In the genomic region with DNA sequence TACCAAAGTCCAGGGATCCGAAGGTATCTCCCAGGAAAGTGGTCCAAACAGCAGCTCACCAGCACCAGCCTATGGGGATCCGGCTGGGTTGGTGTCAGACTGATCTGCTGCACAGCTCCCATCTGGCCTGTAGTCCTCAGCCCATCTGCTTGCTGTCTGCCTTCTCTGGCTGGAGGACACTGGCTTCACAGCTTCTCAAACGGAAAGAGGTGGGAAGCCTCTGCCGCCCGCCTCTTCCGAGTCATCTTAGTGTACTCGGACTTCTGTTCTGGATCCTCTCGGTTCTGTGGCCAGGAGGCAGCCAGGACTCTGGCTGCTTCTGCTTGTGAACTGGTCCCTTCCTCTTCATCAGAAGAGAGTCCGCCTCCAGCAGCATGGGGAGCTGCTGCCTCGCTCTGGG, we compare ENCODE assay signal across 12 mouse cellular contexts. TPM values are rescaled to one million over a fixed set of nuclear protein-coding genes. Genes with fewer than 3 reads are reported as not detected.
DNase-seq lines count a peak whose midpoint lies in the region; ATAC-seq and TF ChIP-seq lines count a peak whose summit lies in the region.
"Had no signal": no experiment of that assay in that cellular context is flagged by ENCODE, and none has a peak within 500 bp of the region (broad histone marks: within the 10 kb centered on the region; RNA-seq: fewer than 3 reads in every experiment).

No protein-coding gene starts in this region.

- no peak for TF ChIP-seq CTCF in forebrain, postnatal 0 days (IDR thresholded peaks at IDR 0.05; ENCODE audit: low read depth)
- no peak for TF ChIP-seq CTCF in lung, adult 2 months (IDR thresholded peaks at IDR 0.05; ENCODE audit: insufficient read depth, low read length)

- 79% methylated on average over 10 of the region's 10 CpGs for WGBS in forebrain, postnatal 0 days
- 83% methylated on average over 10 of the region's 10 CpGs for WGBS in forebrain, embryonic 14.5 days
- 69% methylated on average over 10 of the region's 10 CpGs for WGBS in lung, adult 2 months
- 90% methylated on average over 10 of the region's 10 CpGs for WGBS in midbrain, embryonic 10.5 days

- 0 out of 2 replicates have a peak, but pooled peaks have one; percentile 25 for ATAC-seq in forebrain, postnatal 0 days
- ATAC-seq in forebrain, embryonic 14.5 days: no peak

- H3K4me2 ChIP-seq in forebrain, postnatal 0 days (ENCODE audit: low read depth): no peak overlapping the region
- H3K4me2 ChIP-seq in forebrain, embryonic 14.5 days (ENCODE audit: low read length): no peak overlapping the region
- H3K4me2 ChIP-seq: limb, embryonic 15.5 days; neural tube, embryonic 13.5 days had no signal

- peak; percentile 12; the same call in 1 of the 2 replicates for TF ChIP-seq POLR2A in lung, adult 2 months (IDR thresholded peaks at IDR 0.05; ENCODE audit: borderline replicate concordance, extremely low read depth, low read depth, low read length)

- no peaks in the 10 kb centered on the region for H3K4me1 ChIP-seq in forebrain, postnatal 0 days (ENCODE audit: insufficient read depth)
- no peaks in the 10 kb centered on the region for H3K4me1 ChIP-seq in forebrain, embryonic 14.5 days (ENCODE audit: control insufficient read depth, insufficient read depth, low read length)
- H3K4me1 ChIP-seq in lung, adult 2 months (ENCODE audit: control insufficient read depth, insufficient read depth, low read length): peaks cover 8% of the 10 kb centered on the region
- H3K4me1 ChIP-seq in midbrain, embryonic 10.5 days: peaks cover 5% of the 10 kb centered on the region; the same call in 1 of the 2 replicates
- H3K4me1 ChIP-seq: limb, embryonic 15.5 days; neural tube, embryonic 13.5 days had no signal

- no peaks in the 10 kb centered on the region for H3K9me3 ChIP-seq in forebrain, postnatal 0 days (ENCODE audit: low read length)
- no peaks in the 10 kb centered on the region for H3K9me3 ChIP-seq in forebrain, embryonic 14.5 days (replicated peaks; ENCODE audit: control insufficient read depth, low read length)
- H3K9me3 ChIP-seq in midbrain, embryonic 10.5 days (replicated peaks): no peaks in the 10 kb centered on the region
- H3K9me3 ChIP-seq: embryonic facial prominence, embryonic 10.5 days; limb, embryonic 15.5 days; neural tube, embryonic 13.5 days had no signal

- no peak overlapping the region for H3K27ac ChIP-seq in forebrain, postnatal 0 days (ENCODE audit: low read depth, low read length)
- H3K27ac ChIP-seq in forebrain, embryonic 14.5 days (ENCODE audit: low read depth, low read length): no peak overlapping the region
- H3K27ac ChIP-seq in midbrain, embryonic 10.5 days (replicated peaks): no peak overlapping the region
- H3K27ac ChIP-seq: embryonic facial prominence, embryonic 10.5 days; neural tube, embryonic 13.5 days had no signal

- H3K4me3 ChIP-seq in forebrain, postnatal 0 days (ENCODE audit: low read depth, low read length): no peak overlapping the region
- H3K4me3 ChIP-seq in forebrain, embryonic 14.5 days (ENCODE audit: low read depth, low read length): no peak overlapping the region
- H3K4me3 ChIP-seq in lung, adult 2 months (replicated peaks; ENCODE audit: extremely low read depth, low read depth, low read length): no peak overlapping the region
- H3K4me3 ChIP-seq in midbrain, embryonic 10.5 days: no peak overlapping the region
- H3K4me3 ChIP-seq: embryonic facial prominence, embryonic 10.5 days; limb, embryonic 15.5 days; neural tube, embryonic 13.5 days had no signal

- H3K36me3 ChIP-seq in forebrain, postnatal 0 days (ENCODE audit: insufficient read depth): peaks cover 78% of the 10 kb centered on the region
- peaks cover 96% of the 10 kb centered on the region for H3K36me3 ChIP-seq in forebrain, embryonic 14.5 days (ENCODE audit: control insufficient read depth, insufficient read depth, low read length)
- H3K36me3 ChIP-seq in midbrain, embryonic 10.5 days: peaks cover 96% of the 10 kb centered on the region

- no peak for DNase-seq in forebrain, postnatal 0 days
- DNase-seq in forebrain, embryonic 14.5 days (ENCODE audit: low spot score): no peak
- no peak for DNase-seq in lung, adult 2 months
- DNase-seq in lung, postnatal 25 days (ENCODE audit: low spot score): no peak
- DNase-seq in layer of hippocampus, adult 11-12 months (ENCODE audit: low spot score): peak; percentile 56
- peak; percentile 58 to 60 for DNase-seq in right cerebral cortex, adult 2 months (ENCODE audit: low spot score in 2 of 2)
- DNase-seq in midbrain, embryonic 10.5 days (ENCODE audit: low spot score): no peak
- no peak for DNase-seq in c-Kit-positive CD71-positive TER-119-positive erythroid progenitor cells, embryonic 14.5 days (ENCODE audit: low spot score)
- DNase-seq: kidney, adult 11 months had no signal

- H3K27me3 ChIP-seq in forebrain, postnatal 0 days (ENCODE audit: insufficient read depth, low read length): no peaks in the 10 kb centered on the region
- H3K27me3 ChIP-seq in forebrain, embryonic 14.5 days (replicated peaks; ENCODE audit: control insufficient read depth, insufficient read depth, low read length): no peaks in the 10 kb centered on the region
- H3K27me3 ChIP-seq in midbrain, embryonic 10.5 days (ENCODE audit: low read depth, poor library complexity, severe bottlenecking): no peaks in the 10 kb centered on the region
- H3K27me3 ChIP-seq: limb, embryonic 15.5 days; neural tube, embryonic 13.5 days had no signal

- no peak overlapping the region for H3K9ac ChIP-seq in forebrain, postnatal 0 days
- no peak overlapping the region for H3K9ac ChIP-seq in forebrain, embryonic 14.5 days (ENCODE audit: low read length)
- H3K9ac ChIP-seq: limb, embryonic 15.5 days; neural tube, embryonic 13.5 days had no signal

RNA-seq across cellular contexts. Expression of gene Tmem43, which starts 16.4 kb away (rescaled TPM):
- 68.2 and 83.4 TPM in 2 replicates for total RNA-seq in forebrain, postnatal 0 days (2014; rRNA removed)
- 53.2 and 59.4 TPM in 2 replicates for polyA plus RNA-seq in forebrain, postnatal 0 days (2015; fragmentation: Nextera tagmentation; extraction: Ambion mirVana)
- 55.5 and 63.0 TPM in 2 replicates for polyA plus RNA-seq in forebrain, embryonic 14.5 days (2014; fragmentation: Nextera tagmentation; extraction: Ambion mirVana)
- polyA plus RNA-seq in lung, adult 2 months (2012; rRNA removed): 65.2 and 79.5 TPM in 2 replicates
- polyA plus RNA-seq in midbrain, embryonic 10.5 days (2016; fragmentation: Nextera tagmentation; extraction: Ambion mirVana): 72.0 and 74.8 TPM in 2 replicates

RNA-seq across cellular contexts. Expression of gene Chchd4, which starts 16.5 kb away (rescaled TPM):
- 26.6 and 28.4 TPM in 2 replicates for total RNA-seq in forebrain, postnatal 0 days (2014; rRNA removed)
- polyA plus RNA-seq in forebrain, postnatal 0 days (2015; fragmentation: Nextera tagmentation; extraction: Ambion mirVana): 34.8 and 36.9 TPM in 2 replicates
- 30.3 and 34.8 TPM in 2 replicates for polyA plus RNA-seq in forebrain, embryonic 14.5 days (2014; fragmentation: Nextera tagmentation; extraction: Ambion mirVana)
- 3.5 and 4.4 TPM in 2 replicates for polyA plus RNA-seq in lung, adult 2 months (2012; rRNA removed)
- 30.7 and 34.3 TPM in 2 replicates for polyA plus RNA-seq in midbrain, embryonic 10.5 days (2016; fragmentation: Nextera tagmentation; extraction: Ambion mirVana)

RNA-seq across cellular contexts. Expression of gene Xpc, which starts 25.8 kb away (rescaled TPM):
- 20.4 and 39.0 TPM in 2 replicates for total RNA-seq in forebrain, postnatal 0 days (2014; rRNA removed)
- 12.9 and 15.0 TPM in 2 replicates for polyA plus RNA-seq in forebrain, postnatal 0 days (2015; fragmentation: Nextera tagmentation; extraction: Ambion mirVana)
- 17.5 and 19.7 TPM in 2 replicates for polyA plus RNA-seq in forebrain, embryonic 14.5 days (2014; fragmentation: Nextera tagmentation; extraction: Ambion mirVana)
- polyA plus RNA-seq in lung, adult 2 months (2012; rRNA removed): 12.4 and 17.3 TPM in 2 replicates
- polyA plus RNA-seq in midbrain, embryonic 10.5 days (2016; fragmentation: Nextera tagmentation; extraction: Ambion mirVana): 22.8 and 24.3 TPM in 2 replicates

RNA-seq across cellular contexts. Expression of gene Lsm3, which starts 25.9 kb away (rescaled TPM):
- 53.1 and 70.2 TPM in 2 replicates for total RNA-seq in forebrain, postnatal 0 days (2014; rRNA removed)
- polyA plus RNA-seq in forebrain, postnatal 0 days (2015; fragmentation: Nextera tagmentation; extraction: Ambion mirVana): 188 and 253 TPM in 2 replicates
- polyA plus RNA-seq in forebrain, embryonic 14.5 days (2014; fragmentation: Nextera tagmentation; extraction: Ambion mirVana): 200 and 264 TPM in 2 replicates
- polyA plus RNA-seq in lung, adult 2 months (2012; rRNA removed): 7.7 and 10.8 TPM in 2 replicates
- polyA plus RNA-seq in midbrain, embryonic 10.5 days (2016; fragmentation: Nextera tagmentation; extraction: Ambion mirVana): 341 and 391 TPM in 2 replicates

Comparison
In these comparisons a context has a peak if more than half of its experiments do, and no peak if none do; other contexts are left out.
1. DNase-seq: peak in layer of hippocampus, adult 11-12 months (single experiment) and right cerebral cortex, adult 2 months (2 of 2); none in forebrain, postnatal 0 days (single experiment), forebrain, embryonic 14.5 days (single experiment), lung, adult 2 months (single experiment), lung, postnatal 25 days (single experiment), midbrain, embryonic 10.5 days (single experiment) and c-Kit-positive CD71-positive TER-119-positive erythroid progenitor cells, embryonic 14.5 days (single experiment).